Comparison of ENCODE assay signal across 19 mouse cellular contexts in genomic region chr1:128328218-128328617, GRCm38 (mm10).
"Had no signal": no experiment of that assay in that cellular context is flagged by ENCODE, and none has a peak within 500 bp of the region (broad histone marks: within the 10 kb centered on the region; RNA-seq: fewer than 3 reads in every experiment).

TSS of gene Lct (minus strand) at chr1:128328318.

- H3K9ac ChIP-seq: hindbrain, embryonic 12.5 days; kidney, embryonic 15.5 days; liver, embryonic 13.5 days; liver, postnatal 0 days; neural tube, embryonic 15.5 days; stomach, embryonic 15.5 days had no signal

- H3K27me3 ChIP-seq: hindbrain, embryonic 12.5 days; kidney, embryonic 15.5 days; liver, embryonic 13.5 days; neural tube, embryonic 15.5 days; stomach, embryonic 15.5 days had no signal

- H3K4me3 ChIP-seq: hindbrain, embryonic 12.5 days; kidney, embryonic 15.5 days; limb, embryonic 10.5 days; liver, embryonic 13.5 days; myocyte; neural tube, embryonic 15.5 days; stomach, embryonic 15.5 days had no signal

- ATAC-seq: hindbrain, embryonic 16.5 days; inflammation-experienced regulatory T-cells, adult 6 months; liver, postnatal 0 days had no signal

- DNase-seq: kidney, adult 2 months; kidney, postnatal 14 days; liver, embryonic 13.5 days; liver, postnatal 0 days; lung, postnatal 36 days; midbrain, embryonic 14.5 days; right cerebral cortex, adult 18-20 months; right cerebral cortex, postnatal 25 days; spleen, adult 18-20 months; thymus, adult 2 months; thymus, postnatal 25 days had no signal

- H3K27ac ChIP-seq: hindbrain, embryonic 12.5 days; kidney, embryonic 15.5 days; limb, embryonic 10.5 days; liver, embryonic 13.5 days; neural tube, embryonic 15.5 days; stomach, embryonic 15.5 days had no signal

- H3K9me3 ChIP-seq: hindbrain, embryonic 12.5 days; kidney, embryonic 15.5 days; limb, embryonic 10.5 days; liver, embryonic 13.5 days; neural tube, embryonic 15.5 days; stomach, embryonic 15.5 days had no signal

- H3K4me2 ChIP-seq: hindbrain, embryonic 12.5 days; kidney, embryonic 15.5 days; liver, embryonic 13.5 days; neural tube, embryonic 15.5 days; stomach, embryonic 15.5 days had no signal

- H3K4me1 ChIP-seq: hindbrain, embryonic 12.5 days; kidney, embryonic 15.5 days; limb, embryonic 10.5 days; neural tube, embryonic 15.5 days; stomach, embryonic 15.5 days had no signal
